Mouse (Mus musculus) kidney, postnatal 0 days (tissue): ENCODE measurements around the gene Mesp1. TPM values are rescaled to one million over a fixed set of nuclear protein-coding genes. Genes with fewer than 3 reads are reported as not detected.

Experiments used
- ATAC-seq: fragments of 200-750 bp; cut with Nextera tagmentation; replicated peaks from 2 replicates; pipeline ENCODE4 v1.8.0; 2017; ENCODE audit warnings: low read depth, moderate number of reproducible peaks, moderate TSS enrichment, moderate library complexity; ENCODE audit not compliant: low FRiP score
- DNase-seq: peaks from one replicate; pipeline ENCODE4 v3.0.0-alpha.2; 2016; ENCODE audit warnings: low spot score
- H3K27ac ChIP-seq: fragments of 300-500 bp; sonication (generic); 2 replicates; pipeline ENCODE4 v1.5.1; 2014; ENCODE audit warnings: mild to moderate bottlenecking
- H3K27me3 ChIP-seq: fragments of 300-500 bp; sonication (generic); 2 replicates; pipeline ENCODE4 v1.6.1; 2014; ENCODE audit warnings: low read length, mixed read lengths; ENCODE audit not compliant: insufficient read depth
- H3K36me3 ChIP-seq: fragments of 300-500 bp; sonication (generic); 2 replicates; pipeline ENCODE4 v1.6.1; 2014; ENCODE audit warnings: low read length, mixed read lengths; ENCODE audit not compliant: insufficient read depth
- H3K4me1 ChIP-seq: fragments of 300-500 bp; sonication (generic); replicated peaks from 2 replicates; pipeline ENCODE4 v1.6.1; 2014; ENCODE audit warnings: antibody characterized with exemption, low read length, mixed read lengths; ENCODE audit not compliant: insufficient read depth
- H3K4me2 ChIP-seq: fragments of 300-500 bp; sonication (generic); 2 replicates; pipeline ENCODE4 v1.6.1; 2014; ENCODE audit warnings: mild to moderate bottlenecking, low read length, moderate library complexity, mixed read lengths
- H3K4me3 ChIP-seq: fragments of 300-500 bp; sonication (generic); replicated peaks from 2 replicates; pipeline ENCODE4 v1.5.1; 2014; ENCODE audit warnings: low read depth, low read length
- H3K9ac ChIP-seq: fragments of 300-500 bp; sonication (generic); 2 replicates; pipeline ENCODE4 v1.6.1; 2014; ENCODE audit warnings: low read depth, low read length
- H3K9me3 ChIP-seq: fragments of 300-500 bp; sonication (generic); replicated peaks from 2 replicates; pipeline ENCODE4 v1.6.1; 2016; ENCODE audit warnings: low read length, inconsistent platforms, mixed read lengths
- CTCF ChIP-seq: IDR thresholded peaks from 2 replicates; pipeline ENCODE4 v1.5.1; 2016; ENCODE audit warnings: antibody characterized with exemption, low read depth, mild to moderate bottlenecking, moderate library complexity
- WGBS: fragments of 180-500 bp; shearing (Covaris S2); extraction: QIAGEN DNeasy Blood & Tissue Kit; methylation state at CpG from one replicate; pipeline ENCODE4 v1.1.7; 2014; 5-methylcytosine and 5-hydroxymethylcytosine counted together
- polyA plus RNA-seq: library from polyadenylated mRNA; unstranded; fragments of >200 nt; fragmentation: Nextera tagmentation; extraction: Ambion mirVana; gene quantifications from 2 replicates; pipeline ENCODE4 v1.2.1, GENCODE M21; 2015

The Mesp1 gene
- polyA plus RNA-seq, 1 experiment from 2014 or later = 0.09 TPM

- H3K9me3 ChIP-seq = no peaks in the 10 kb centered on the region
- no peaks in the 10 kb centered on the region for H3K27me3 ChIP-seq
- H3K27ac ChIP-seq = no peak overlapping the region
- no peak overlapping the region for H3K4me2 ChIP-seq
- no peak for DNase-seq
- H3K9ac ChIP-seq = no peak overlapping the region
- WGBS = 80% methylated on average over 5 of the region's 5 CpGs
- no peak overlapping the region for H3K4me3 ChIP-seq
- no peaks in the 10 kb centered on the region for H3K36me3 ChIP-seq
- no peaks in the 10 kb centered on the region for H3K4me1 ChIP-seq
- ATAC-seq = no peak
- TF ChIP-seq CTCF = no peak
These were observed 49.0 kb downstream of the Mesp1 start for GRCm38 (mm10) chr7:79744585-79744984.

GRCm38 (mm10) chr7:79744051-79744450 is 49.5 kb downstream of the Mesp1 start:
- Histone ChIP-seq H3K9ac (no peak overlapping the region), H3K27me3 (no peaks in the 10 kb centered on the region), H3K27ac (no peak overlapping the region), H3K4me1 (no peaks in the 10 kb centered on the region), H3K4me3 (no peak overlapping the region), H3K9me3 (no peaks in the 10 kb centered on the region), H3K4me2 (no peak overlapping the region), H3K36me3 (no peaks in the 10 kb centered on the region)
- no peak for DNase-seq
- WGBS = 90% methylated on average over 9 of the region's 9 CpGs
- ATAC-seq = no peak
- TF ChIP-seq CTCF = no peak

GRCm38 (mm10) chr7:79742659-79743536 is 50.7 kb downstream of the Mesp1 start, which contains the start of the genes Pex11a and Wdr93:
TSS of gene Pex11a (minus strand) at chr7:79743131.
TSS of gene Wdr93 (plus strand) at chr7:79743163.
- no peak for TF ChIP-seq CTCF

GRCm38 (mm10) chr7:79742277-79742658 is 51.3 kb downstream of the Mesp1 start:
- H3K36me3 ChIP-seq = no peaks in the 10 kb centered on the region
- DNase-seq (no peak), ATAC-seq (no peak)
- WGBS = 17% methylated on average over 11 of the region's 11 CpGs
- no peaks in the 10 kb centered on the region for H3K4me1 ChIP-seq
- peak overlapping the region; percentile 95 for H3K4me2 ChIP-seq
- no peaks in the 10 kb centered on the region for H3K9me3 ChIP-seq
- H3K4me3 ChIP-seq = peak overlapping the region; percentile 60
- H3K27me3 ChIP-seq = no peaks in the 10 kb centered on the region
- no peak for TF ChIP-seq CTCF
- peak overlapping the region; percentile 64 for H3K9ac ChIP-seq
- no peak overlapping the region for H3K27ac ChIP-seq

More at GRCm38 (mm10) chr7:79742659-79743536, 50.7 kb downstream of the Mesp1 start, which contains the start of the genes Pex11a and Wdr93:
- Histone ChIP-seq H3K9me3 (no peaks in the 10 kb centered on the region), H3K4me2 (peak within 1 kb of the TSS; percentile 95), H3K4me1 (no peaks in the 10 kb centered on the region), H3K9ac (peak within 1 kb of the TSS; percentile 64), H3K27ac (no peak within 1 kb of the TSS; the same call in 1 of the 2 replicates), H3K36me3 (no peaks in the 10 kb centered on the region), H3K4me3 (peak within 1 kb of the TSS; percentile 60), H3K27me3 (no peaks in the 10 kb centered on the region)
- 3% methylated on average over 45 of the region's 46 CpGs for WGBS
- ATAC-seq (peak; percentile 88), DNase-seq (peak; percentile 85)

Other genes starting within 250 kb of the Mesp1 start
- 117 and 135 TPM in 2 replicates for gene Rhcg, start 176.1 kb downstream of the Mesp1 start, polyA plus RNA-seq
- gene Ticrr, start 133.6 kb downstream of the Mesp1 start, polyA plus RNA-seq = 3.1 and 4.0 TPM in 2 replicates
- gene Kif7, start 78.1 kb downstream of the Mesp1 start, polyA plus RNA-seq = 3.1 and 3.7 TPM in 2 replicates
- 0.19 and 0.61 TPM in 2 replicates for gene Plin1, start 60.9 kb downstream of the Mesp1 start, polyA plus RNA-seq
- 21.2 and 22.0 TPM in 2 replicates for gene Pex11a, start 50.7 kb downstream of the Mesp1 start, polyA plus RNA-seq
- gene Wdr93, start 50.6 kb downstream of the Mesp1 start, polyA plus RNA-seq = 0.26 and 0.41 TPM in 2 replicates
- 0.45 and 0.48 TPM in 2 replicates for gene Mesp2, start 16.9 kb upstream of the Mesp1 start, polyA plus RNA-seq
- 265 and 334 TPM in 2 replicates for gene Anpep, start 67.3 kb upstream of the Mesp1 start, polyA plus RNA-seq
- 31.5 and 37.7 TPM in 2 replicates for gene Ap3s2, start 126.9 kb upstream of the Mesp1 start, polyA plus RNA-seq
- gene Arpin, start 141.6 kb upstream of the Mesp1 start, polyA plus RNA-seq = 30.6 and 34.4 TPM in 2 replicates
- 14.8 and 15.3 TPM in 2 replicates for gene Zfp710, start 231.0 kb upstream of the Mesp1 start, polyA plus RNA-seq